Mouse (Mus musculus): ENCODE data around the gene Bbip1. TPM values are rescaled to one million over a fixed set of nuclear protein-coding genes. Genes with fewer than 3 reads are reported as not detected.
"Not testable (repeated sequence)": the region's sequence is repeated elsewhere in the genome, so short reads cannot be mapped to it uniquely, and the experiment has no call there.

Gene Bbip1
- polyA plus RNA-seq, 1 experiment from 2014 or later: 170 TPM

- no peak overlapping the region for H3K9ac ChIP-seq (replicated peaks; ENCODE audit: low read depth, low read length)
- H3K4me2 ChIP-seq (ENCODE audit: low read depth, low read length): no peak overlapping the region
- 93% methylated on average over 10 of the region's 10 CpGs for WGBS
- H3K27ac ChIP-seq (ENCODE audit: low read depth, low read length): no peak overlapping the region
- no peaks in the 10 kb centered on the region for H3K9me3 ChIP-seq (ENCODE audit: control insufficient read depth, low read length)
- ATAC-seq (ENCODE audit: low read depth): no peak
- no peaks in the 10 kb centered on the region for H3K4me1 ChIP-seq (ENCODE audit: control insufficient read depth, insufficient read depth, low read length)
- H3K4me3 ChIP-seq (ENCODE audit: low read depth, low read length): no peak overlapping the region
- H3K27me3 ChIP-seq (ENCODE audit: control insufficient read depth, insufficient read depth, low read length): no peaks in the 10 kb centered on the region
- no peaks in the 10 kb centered on the region for H3K36me3 ChIP-seq (ENCODE audit: control insufficient read depth, insufficient read depth, low read length)
Measured at GRCm38 (mm10) chr19:53964910-53965633, 20.6 kb upstream of the Bbip1 start.

DNA sequence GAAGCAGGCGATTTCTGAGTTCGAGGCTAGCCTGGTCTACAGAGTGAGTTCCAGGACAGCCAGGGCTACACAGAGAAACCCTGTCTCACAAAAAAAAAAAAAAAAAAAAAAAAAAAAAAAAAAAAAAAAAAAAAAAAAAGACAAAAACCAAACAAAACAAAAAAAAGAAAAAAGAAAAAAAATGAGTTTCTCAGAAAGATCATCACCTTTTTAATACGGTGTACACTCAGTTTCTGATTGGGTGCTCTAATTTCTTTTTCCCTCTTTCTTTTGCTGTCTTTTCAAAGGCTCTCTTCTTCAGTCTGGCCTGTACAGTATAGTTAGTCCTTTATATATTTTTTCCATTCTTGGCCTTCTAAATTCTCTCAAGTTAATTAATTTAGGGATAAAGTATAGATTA lies 19.9 kb upstream of the Bbip1 start:
- H3K27me3 ChIP-seq (ENCODE audit: control insufficient read depth, insufficient read depth, low read length); H3K4me1 ChIP-seq (ENCODE audit: control insufficient read depth, insufficient read depth, low read length); H3K9me3 ChIP-seq (ENCODE audit: control insufficient read depth, low read length); H3K4me3 ChIP-seq (ENCODE audit: low read depth, low read length); ATAC-seq (ENCODE audit: low read depth); H3K9ac ChIP-seq (replicated peaks; ENCODE audit: low read depth, low read length); H3K36me3 ChIP-seq (ENCODE audit: control insufficient read depth, insufficient read depth, low read length); H3K27ac ChIP-seq (ENCODE audit: low read depth, low read length); H3K4me2 ChIP-seq (ENCODE audit: low read depth, low read length): not testable (repeated sequence)
- 98% methylated on average over 3 of the region's 3 CpGs for WGBS

- no peak overlapping the region for H3K4me2 ChIP-seq (ENCODE audit: low read depth, low read length)
- H3K9ac ChIP-seq (replicated peaks; ENCODE audit: low read depth, low read length): no peak overlapping the region
- no peak overlapping the region for H3K4me3 ChIP-seq (ENCODE audit: low read depth, low read length)
- H3K27me3 ChIP-seq (ENCODE audit: control insufficient read depth, insufficient read depth, low read length): no peaks in the 10 kb centered on the region
- H3K36me3 ChIP-seq (ENCODE audit: control insufficient read depth, insufficient read depth, low read length): no peaks in the 10 kb centered on the region
- no peaks in the 10 kb centered on the region for H3K4me1 ChIP-seq (ENCODE audit: control insufficient read depth, insufficient read depth, low read length)
- ATAC-seq (ENCODE audit: low read depth): no peak
- WGBS: 92% methylated on average over 4 of the region's 4 CpGs
- H3K27ac ChIP-seq (ENCODE audit: low read depth, low read length): no peak overlapping the region
- no peaks in the 10 kb centered on the region for H3K9me3 ChIP-seq (ENCODE audit: control insufficient read depth, low read length)
Measured at GRCm38 (mm10) chr19:53962511-53962910, 18.1 kb upstream of the Bbip1 start.

- H3K9me3 ChIP-seq (ENCODE audit: control insufficient read depth, low read length): no peaks in the 10 kb centered on the region
- H3K36me3 ChIP-seq (ENCODE audit: control insufficient read depth, insufficient read depth, low read length): no peaks in the 10 kb centered on the region
- ATAC-seq (ENCODE audit: low read depth): no peak
- no peaks in the 10 kb centered on the region for H3K4me1 ChIP-seq (ENCODE audit: control insufficient read depth, insufficient read depth, low read length)
- H3K4me3 ChIP-seq (ENCODE audit: low read depth, low read length): no peak overlapping the region
- H3K9ac ChIP-seq (replicated peaks; ENCODE audit: low read depth, low read length): no peak overlapping the region
- H3K27me3 ChIP-seq (ENCODE audit: control insufficient read depth, insufficient read depth, low read length): no peaks in the 10 kb centered on the region
- 99% methylated on average over 2 of the region's 2 CpGs for WGBS
- H3K4me2 ChIP-seq (ENCODE audit: low read depth, low read length): no peak overlapping the region
- H3K27ac ChIP-seq (ENCODE audit: low read depth, low read length): no peak overlapping the region
Measured at GRCm38 (mm10) chr19:53957513-53957912, 13.1 kb upstream of the Bbip1 start.

- H3K4me3 ChIP-seq (ENCODE audit: low read depth, low read length): peak overlapping the region; percentile 86
- no peaks in the 10 kb centered on the region for H3K9me3 ChIP-seq (ENCODE audit: control insufficient read depth, low read length)
- WGBS: 1% methylated on average over 27 of the region's 69 CpGs
- peak overlapping the region; percentile 95 for H3K27ac ChIP-seq (ENCODE audit: low read depth, low read length)
- no peak; the same call in 1 of the 2 replicates for ATAC-seq (ENCODE audit: low read depth)
- H3K27me3 ChIP-seq (ENCODE audit: control insufficient read depth, insufficient read depth, low read length): no peaks in the 10 kb centered on the region
- no peaks in the 10 kb centered on the region for H3K36me3 ChIP-seq (ENCODE audit: control insufficient read depth, insufficient read depth, low read length)
- peak overlapping the region; percentile 75 for H3K4me2 ChIP-seq (ENCODE audit: low read depth, low read length)
- H3K4me1 ChIP-seq (ENCODE audit: control insufficient read depth, insufficient read depth, low read length): peaks cover 26% of the 10 kb centered on the region
- peak overlapping the region; percentile 92 for H3K9ac ChIP-seq (replicated peaks; ENCODE audit: low read depth, low read length)
Measured at GRCm38 (mm10) chr19:53945171-53946042, 980 bp upstream of the Bbip1 start.

DNA sequence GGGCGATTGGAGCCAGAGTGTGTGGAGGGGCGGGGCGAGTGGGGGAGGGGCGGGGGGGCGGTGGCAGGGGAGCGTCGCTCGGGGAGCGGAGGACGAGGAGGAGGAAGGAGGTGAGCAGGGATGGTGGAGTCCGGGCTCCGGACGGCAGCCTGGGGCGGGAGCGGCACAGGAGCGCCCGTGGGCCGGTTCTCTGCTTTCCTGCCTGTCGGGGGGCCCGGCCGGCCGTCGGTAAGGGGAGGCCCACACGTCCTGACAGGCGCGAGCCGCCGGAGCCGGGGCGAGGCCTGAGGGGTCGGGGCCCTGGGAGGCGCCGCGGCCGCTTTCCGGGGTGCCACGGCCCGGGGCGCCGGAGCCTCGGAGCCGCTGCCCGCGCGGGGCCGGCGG lies 351 bp upstream of the Bbip1 start:
- Histone ChIP-seq H3K9ac (replicated peaks; ENCODE audit: low read depth, low read length) (peak overlapping the region; percentile 92), H3K4me2 (ENCODE audit: low read depth, low read length) (peak overlapping the region; percentile 75), H3K27me3 (ENCODE audit: control insufficient read depth, insufficient read depth, low read length) (no peaks in the 10 kb centered on the region), H3K36me3 (ENCODE audit: control insufficient read depth, insufficient read depth, low read length) (no peaks in the 10 kb centered on the region), H3K27ac (ENCODE audit: low read depth, low read length) (peak overlapping the region; percentile 95), H3K4me3 (ENCODE audit: low read depth, low read length) (peak overlapping the region; percentile 86), H3K4me1 (ENCODE audit: control insufficient read depth, insufficient read depth, low read length) (peaks cover 26% of the 10 kb centered on the region), H3K9me3 (ENCODE audit: control insufficient read depth, low read length) (no peaks in the 10 kb centered on the region)
- WGBS: 2% methylated on average over 37 of the region's 47 CpGs
- no peak; the same call in 1 of the 2 replicates for ATAC-seq (ENCODE audit: low read depth)

DNA sequence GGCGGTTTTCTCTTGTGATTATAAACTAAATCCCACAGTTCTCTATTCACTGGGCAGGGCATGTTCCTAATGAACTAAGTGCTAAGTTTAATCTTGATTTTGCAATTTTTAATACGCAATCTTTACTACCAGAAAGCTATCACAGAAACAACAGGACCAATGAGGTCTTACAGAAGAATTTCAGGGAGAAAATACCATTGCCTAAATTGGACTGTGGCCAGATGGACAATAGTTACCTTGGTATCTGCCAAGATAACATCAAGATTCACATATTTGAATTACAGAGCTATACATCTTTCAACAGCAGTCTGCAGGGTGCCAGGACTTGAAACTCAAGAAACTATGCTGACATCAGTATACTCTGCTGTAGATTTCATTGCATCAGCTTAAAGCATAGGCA lies 2.1 kb downstream of the Bbip1 start:
- Histone ChIP-seq H3K4me3 (ENCODE audit: low read depth, low read length) (no peak overlapping the region), H3K4me2 (ENCODE audit: low read depth, low read length) (no peak overlapping the region), H3K27me3 (ENCODE audit: control insufficient read depth, insufficient read depth, low read length) (no peaks in the 10 kb centered on the region), H3K9me3 (ENCODE audit: control insufficient read depth, low read length) (no peaks in the 10 kb centered on the region), H3K27ac (ENCODE audit: low read depth, low read length) (no peak overlapping the region), H3K9ac (replicated peaks; ENCODE audit: low read depth, low read length) (no peak overlapping the region), H3K36me3 (ENCODE audit: control insufficient read depth, insufficient read depth, low read length) (no peaks in the 10 kb centered on the region), H3K4me1 (ENCODE audit: control insufficient read depth, insufficient read depth, low read length) (peaks cover 18% of the 10 kb centered on the region)
- WGBS: 94% methylated on average over 2 of the region's 2 CpGs
- no peak for ATAC-seq (ENCODE audit: low read depth)

DNA sequence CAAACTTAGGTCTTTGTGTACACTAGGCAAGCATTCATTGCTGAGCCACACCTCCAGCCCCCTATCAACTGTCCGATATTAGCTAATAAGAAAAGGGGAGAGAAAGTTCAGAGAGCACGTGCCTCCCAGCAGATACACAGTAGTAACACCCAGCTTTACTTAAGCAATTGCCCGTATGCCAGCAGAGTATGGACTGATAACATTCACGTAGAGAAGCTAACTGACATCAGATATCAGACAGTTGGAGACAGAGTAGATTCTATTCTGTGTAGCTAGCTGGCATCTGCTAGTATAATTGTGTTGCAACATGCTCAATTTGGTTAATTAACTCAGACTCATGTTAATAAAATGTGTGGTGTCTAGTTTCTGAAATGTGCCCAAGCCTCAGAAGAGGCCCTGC lies 3.3 kb downstream of the Bbip1 start:
- Histone ChIP-seq H3K27me3 (ENCODE audit: control insufficient read depth, insufficient read depth, low read length) (no peaks in the 10 kb centered on the region), H3K9me3 (ENCODE audit: control insufficient read depth, low read length) (no peaks in the 10 kb centered on the region), H3K9ac (replicated peaks; ENCODE audit: low read depth, low read length) (no peak overlapping the region), H3K4me2 (ENCODE audit: low read depth, low read length) (no peak overlapping the region), H3K4me3 (ENCODE audit: low read depth, low read length) (no peak overlapping the region), H3K36me3 (ENCODE audit: control insufficient read depth, insufficient read depth, low read length) (no peaks in the 10 kb centered on the region), H3K27ac (ENCODE audit: low read depth, low read length) (no peak overlapping the region), H3K4me1 (ENCODE audit: control insufficient read depth, insufficient read depth, low read length) (peaks cover 11% of the 10 kb centered on the region)
- ATAC-seq (ENCODE audit: low read depth): no peak
- WGBS: 90% methylated on average over 4 of the region's 4 CpGs

- no peak for ATAC-seq (ENCODE audit: low read depth)
- Histone ChIP-seq H3K4me3 (ENCODE audit: low read depth, low read length) (no peak overlapping the region), H3K4me2 (ENCODE audit: low read depth, low read length) (no peak overlapping the region), H3K9ac (replicated peaks; ENCODE audit: low read depth, low read length) (no peak overlapping the region), H3K27me3 (ENCODE audit: control insufficient read depth, insufficient read depth, low read length) (no peaks in the 10 kb centered on the region), H3K9me3 (ENCODE audit: control insufficient read depth, low read length) (no peaks in the 10 kb centered on the region), H3K4me1 (ENCODE audit: control insufficient read depth, insufficient read depth, low read length) (peaks cover 7% of the 10 kb centered on the region), H3K27ac (ENCODE audit: low read depth, low read length) (no peak overlapping the region), H3K36me3 (ENCODE audit: control insufficient read depth, insufficient read depth, low read length) (no peaks in the 10 kb centered on the region)
- 91% methylated on average over 4 of the region's 4 CpGs for WGBS
Measured at GRCm38 (mm10) chr19:53939467-53939866, 5.0 kb downstream of the Bbip1 start.

Data from neural tube, embryonic 14.5 days (tissue).